Mouse (Mus musculus) NIH3T3 (cell line): ENCODE measurements around the gene Ypel2.
"Not testable (repeated sequence)": the region's sequence is repeated elsewhere in the genome, so short reads cannot be mapped to it uniquely, and the experiment has no call there.

Experiments
- DNase-seq: peaks from one replicate; pipeline ENCODE4 v3.0.0-alpha.2; 2012; ENCODE audit warnings: low read depth

Ypel2 gene

DNA sequence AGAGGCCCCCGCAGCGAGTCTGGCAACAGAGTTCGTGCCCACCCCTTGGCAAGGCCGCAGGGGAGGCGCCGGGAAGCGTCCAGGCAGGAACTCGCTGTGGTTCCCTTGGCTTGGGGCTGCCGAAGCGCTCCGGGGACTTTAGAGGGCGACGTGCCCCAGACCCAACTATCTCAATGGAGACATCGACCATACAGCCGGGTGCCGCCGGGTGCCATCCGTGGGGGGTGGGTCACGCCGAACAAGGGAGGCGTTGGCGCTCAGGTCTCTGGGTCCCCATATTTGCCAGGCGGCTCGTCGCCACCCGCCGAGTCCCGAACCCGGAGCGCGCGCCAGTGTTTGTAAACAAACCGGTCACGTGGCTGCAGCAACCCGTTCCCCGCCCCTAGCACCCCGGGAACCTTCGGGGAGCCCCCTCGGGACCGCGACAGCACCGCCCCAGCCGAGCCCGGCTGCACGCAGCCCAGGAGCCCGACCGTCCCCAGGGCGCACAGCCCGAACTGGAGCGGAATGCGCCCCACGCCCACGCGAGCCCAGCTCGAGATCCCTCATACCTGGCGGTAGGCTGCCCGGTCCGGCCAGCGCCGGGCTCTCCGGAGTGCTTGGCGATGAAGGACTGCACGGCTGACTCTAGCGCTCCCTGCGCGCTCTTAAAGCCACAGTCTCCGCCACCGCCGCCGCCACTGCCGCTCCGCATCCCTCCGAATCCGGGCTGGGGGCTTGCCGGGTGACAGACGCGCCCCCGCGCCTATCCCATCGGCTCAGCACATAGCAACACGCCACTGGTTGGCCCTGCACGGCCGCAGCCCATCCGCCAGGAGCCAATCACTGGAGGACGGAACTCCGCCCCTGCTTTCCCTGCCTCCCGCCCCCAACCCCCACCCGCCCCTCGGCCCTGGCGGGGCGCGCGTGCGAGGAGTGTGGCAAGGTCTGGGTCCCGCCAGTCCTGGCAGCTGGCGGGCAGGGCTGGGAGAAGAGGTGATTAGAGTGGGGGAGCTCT lies at the start of gene Ypel2:
TSS of gene Ypel2 (minus strand) at position 667 of the 997 bp plus-strand sequence.
- peak; percentile 93 for DNase-seq

DNA sequence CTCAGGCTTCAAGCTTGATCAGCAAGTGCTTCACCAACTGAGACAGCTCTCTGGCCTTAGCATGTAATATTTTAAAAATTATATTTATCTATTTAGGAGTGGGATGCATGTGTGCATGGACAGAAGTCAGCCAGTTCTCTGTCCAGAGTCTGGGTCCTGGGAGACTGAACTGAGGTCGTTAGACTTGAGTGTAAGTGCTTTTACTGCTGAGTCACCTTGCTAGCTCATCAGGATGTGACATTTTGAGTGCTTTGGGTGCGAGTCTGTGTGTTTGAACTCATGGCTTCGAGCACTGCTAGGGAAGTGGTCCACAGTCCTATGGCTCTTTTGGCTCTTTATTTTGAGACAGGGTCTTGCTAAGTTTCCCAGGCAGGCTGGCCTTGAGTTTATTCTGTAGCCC lies 49.5 kb upstream of the Ypel2 start:
- no peak for DNase-seq

DNA sequence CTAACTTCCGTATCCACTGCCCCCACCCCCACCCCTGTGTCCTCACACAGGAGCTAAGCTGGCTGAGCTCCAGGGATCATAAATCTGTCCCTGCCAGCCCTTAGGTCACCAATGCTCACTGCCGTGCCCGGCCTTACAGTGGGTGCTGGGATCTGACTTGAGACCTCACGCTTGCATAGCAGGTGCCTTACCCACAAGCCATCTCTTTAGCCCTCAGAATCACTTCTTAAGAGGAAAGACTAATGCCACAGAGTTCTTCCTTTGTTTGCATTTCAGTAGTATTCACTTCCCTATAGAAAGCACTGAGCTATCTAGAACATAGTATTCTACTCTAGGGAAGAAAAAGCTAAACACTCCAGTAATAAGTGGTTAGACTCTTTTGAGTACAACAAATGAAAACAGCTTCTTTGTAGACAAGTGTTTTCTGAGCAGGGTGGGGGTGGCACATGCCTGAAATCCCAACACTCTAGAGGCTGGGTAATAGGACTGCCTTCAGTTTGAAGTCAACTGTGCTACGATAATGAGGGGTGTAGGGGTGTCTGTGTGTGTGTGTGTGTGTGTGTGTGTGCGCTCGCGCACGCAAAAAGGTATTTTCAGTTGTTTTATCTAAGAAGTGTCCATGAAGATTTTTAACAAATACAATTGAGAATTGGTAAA lies 45.9 kb upstream of the Ypel2 start:
- no peak for DNase-seq

DNA sequence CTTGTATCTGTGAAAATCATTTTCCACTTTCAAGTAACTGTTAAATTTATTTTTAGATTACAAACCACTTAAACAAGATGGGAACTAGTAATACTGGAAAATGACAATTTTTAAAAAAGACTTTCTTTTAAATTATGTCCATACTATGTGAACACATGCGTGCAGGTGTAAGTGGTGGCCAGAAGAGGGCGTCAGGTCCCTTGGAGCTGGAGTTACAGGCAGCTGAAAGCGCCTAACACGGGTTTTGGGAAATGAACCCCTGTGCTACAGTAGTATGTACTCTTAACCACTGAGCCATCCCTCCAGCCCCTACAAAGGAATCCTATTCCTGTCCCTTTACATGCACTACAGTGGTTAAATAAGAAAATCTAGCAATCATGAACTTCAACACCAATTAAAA lies 42.7 kb upstream of the Ypel2 start:
- no peak for DNase-seq

DNA sequence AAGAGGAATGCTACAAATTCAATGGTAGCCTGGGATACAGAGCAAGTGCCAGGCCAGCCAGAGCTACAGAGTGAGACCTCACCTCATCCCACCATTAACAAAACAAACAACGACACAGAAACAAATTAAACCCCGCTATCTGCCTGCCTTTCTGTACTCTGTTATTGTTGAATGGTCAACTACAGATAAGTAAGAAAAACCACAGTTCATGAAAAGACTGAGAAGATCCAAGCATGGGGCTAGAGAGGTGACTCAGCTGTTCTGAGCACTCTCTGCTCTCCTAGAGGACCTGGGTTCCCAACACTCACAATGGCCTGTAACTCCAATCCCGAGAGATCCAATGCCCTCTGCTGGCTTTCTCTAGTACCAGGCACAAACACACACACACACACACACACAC lies 34.7 kb upstream of the Ypel2 start:
- DNase-seq = no peak

DNA sequence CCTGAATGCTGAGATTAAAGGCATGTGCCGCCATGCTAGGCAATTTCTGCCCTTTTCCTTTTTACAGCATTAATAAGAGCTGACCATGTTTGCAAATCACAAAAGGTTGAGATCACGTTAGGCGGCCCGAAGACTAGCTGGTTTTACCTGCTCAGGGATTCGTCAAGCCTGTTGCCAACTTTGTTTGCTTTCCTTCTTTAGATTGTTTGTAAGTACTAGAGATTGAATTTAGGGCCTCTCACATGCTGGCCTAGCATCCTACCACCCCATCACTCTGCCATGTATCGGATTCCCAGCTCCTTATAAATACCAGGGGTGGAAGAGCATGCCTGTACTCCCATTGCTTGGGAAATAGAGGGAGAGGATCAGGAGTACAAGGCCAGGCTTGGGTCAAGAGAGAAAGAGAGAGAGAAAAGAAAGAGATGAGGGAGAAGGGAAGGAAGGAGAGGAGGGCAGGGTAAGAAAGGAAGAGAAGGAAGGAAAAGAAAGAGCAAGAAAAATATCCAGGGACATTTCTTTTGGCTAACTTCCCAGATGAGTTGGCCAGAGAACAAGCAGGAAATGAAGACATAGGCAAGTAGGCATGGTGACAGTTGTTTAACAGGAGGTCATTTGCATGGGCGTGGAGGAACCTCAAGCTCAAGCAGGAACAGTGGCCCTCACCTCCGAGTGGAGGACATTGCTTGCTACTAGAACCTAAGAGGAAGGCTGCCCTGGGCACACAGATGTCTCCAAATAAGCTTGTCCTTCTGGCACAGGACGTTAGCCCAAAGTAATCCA lies 32.8 kb upstream of the Ypel2 start:
- peak; percentile 62 for DNase-seq

DNA sequence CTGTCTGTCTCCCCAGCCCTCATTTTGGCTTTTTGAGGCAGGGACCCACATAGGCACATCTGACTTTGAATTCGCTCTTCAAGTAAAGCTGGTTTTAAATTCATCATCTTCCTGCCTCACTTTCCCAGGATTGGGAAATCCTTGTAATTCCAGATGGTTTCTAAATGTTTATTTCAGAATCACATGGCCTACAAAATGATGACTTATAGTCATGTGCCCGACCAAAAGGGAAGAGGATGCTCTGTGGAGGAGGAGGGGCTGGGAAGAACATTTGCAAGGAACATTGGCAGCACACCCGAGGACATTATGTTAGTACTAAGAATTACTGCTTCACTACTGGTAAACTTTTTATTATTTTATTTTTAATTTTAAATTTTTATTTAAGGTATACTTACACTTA lies 31.8 kb upstream of the Ypel2 start:
- peak; percentile 88 for DNase-seq

DNA sequence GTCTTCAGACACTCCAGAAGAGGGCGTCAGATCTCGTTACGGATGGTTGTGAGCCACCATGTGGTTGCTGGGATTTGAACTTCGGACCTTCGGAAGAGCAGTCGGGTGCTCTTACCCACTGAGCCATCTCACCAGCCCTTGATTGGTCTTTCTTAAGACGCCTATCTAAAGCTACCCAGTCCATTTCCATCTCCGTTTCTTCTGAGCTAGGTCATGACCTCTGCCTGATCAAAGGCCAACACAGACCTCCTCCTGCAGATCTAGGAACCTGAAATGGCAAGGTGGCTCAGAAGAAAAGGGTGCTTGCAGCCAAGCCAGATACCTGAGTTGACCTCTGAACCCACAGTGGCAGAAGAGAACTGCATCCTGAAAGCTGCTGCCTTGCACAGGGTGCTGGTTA lies 29.7 kb upstream of the Ypel2 start:
- DNase-seq = not testable (repeated sequence)

DNA sequence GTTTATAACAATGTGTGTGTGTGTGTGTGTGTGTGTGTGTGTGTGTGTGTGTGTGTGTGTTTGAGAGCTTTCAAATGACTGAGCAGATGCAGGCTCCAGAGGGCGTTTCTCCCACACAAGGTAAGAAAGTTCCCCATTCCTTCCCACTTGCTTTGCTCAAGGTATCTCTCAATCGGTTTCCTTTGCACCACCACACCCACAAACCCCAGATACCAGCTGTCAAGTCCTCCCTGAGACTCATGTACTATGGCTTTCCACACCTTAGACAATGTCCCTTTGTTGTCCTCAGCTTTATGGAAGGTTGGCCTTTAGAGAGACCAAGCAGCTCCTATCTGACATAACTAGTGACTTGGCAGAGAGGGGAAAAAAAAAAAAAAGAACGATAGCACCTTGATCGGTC lies 29.3 kb upstream of the Ypel2 start:
- DNase-seq = no peak

DNA sequence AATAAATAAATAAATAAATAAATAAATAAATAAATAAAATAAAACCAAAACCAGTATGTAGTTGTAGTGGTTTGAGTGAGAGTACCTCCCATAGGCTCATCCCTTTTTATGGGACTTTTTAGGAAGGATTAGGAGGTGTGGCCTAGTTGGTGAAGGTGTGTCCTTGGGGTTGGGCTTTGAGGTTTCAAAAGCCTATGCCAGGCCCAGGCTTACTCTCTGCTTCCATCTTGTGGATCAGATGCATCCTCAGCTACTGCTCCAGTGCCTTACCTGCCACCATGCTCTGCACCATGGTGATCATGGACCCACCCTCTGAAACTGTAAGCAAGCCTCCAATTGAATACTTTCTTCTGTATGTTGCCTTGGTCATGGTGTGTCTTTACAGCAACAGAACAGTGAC lies 28.0 kb upstream of the Ypel2 start:
- DNase-seq = no peak

DNA sequence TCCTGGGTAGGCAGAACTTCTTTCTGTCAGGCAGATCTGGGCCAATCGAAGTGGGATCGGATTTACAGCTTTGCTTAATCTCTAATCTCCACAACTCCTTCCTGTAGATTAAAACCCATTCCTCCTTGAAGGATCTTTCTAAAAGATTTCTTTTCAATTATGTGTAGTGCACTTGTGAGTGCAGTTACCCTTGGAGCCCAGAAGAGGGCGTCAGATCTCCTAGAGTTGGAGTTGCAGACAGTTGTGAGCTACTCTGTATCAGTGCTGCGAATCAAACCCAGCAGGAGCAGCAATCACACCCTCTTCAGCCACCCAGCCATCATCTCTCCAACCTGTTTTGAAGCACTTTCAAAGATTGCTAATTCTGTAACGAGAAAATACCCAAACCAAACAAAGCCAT lies 26.9 kb upstream of the Ypel2 start:
- DNase-seq = no peak

DNA sequence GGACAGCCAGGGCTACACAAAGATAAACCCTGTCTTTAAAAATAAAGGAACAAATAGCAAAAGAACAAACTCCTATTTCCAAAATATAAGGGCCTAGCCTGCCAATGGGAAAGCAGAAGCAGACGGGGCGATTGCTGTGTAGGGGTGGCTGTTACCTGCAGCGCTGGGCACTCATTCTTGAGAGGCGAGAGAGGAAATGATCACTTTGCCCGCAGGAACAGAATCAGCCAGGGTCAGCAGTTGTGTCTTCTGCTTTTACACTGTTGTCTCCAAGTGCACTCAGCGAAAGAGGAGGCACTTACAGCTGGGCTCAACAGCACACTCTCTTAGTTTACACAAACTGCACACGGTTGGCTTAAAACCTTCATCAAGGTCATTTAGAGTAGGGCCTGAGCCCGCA lies 25.9 kb upstream of the Ypel2 start:
- DNase-seq = no peak

DNA sequence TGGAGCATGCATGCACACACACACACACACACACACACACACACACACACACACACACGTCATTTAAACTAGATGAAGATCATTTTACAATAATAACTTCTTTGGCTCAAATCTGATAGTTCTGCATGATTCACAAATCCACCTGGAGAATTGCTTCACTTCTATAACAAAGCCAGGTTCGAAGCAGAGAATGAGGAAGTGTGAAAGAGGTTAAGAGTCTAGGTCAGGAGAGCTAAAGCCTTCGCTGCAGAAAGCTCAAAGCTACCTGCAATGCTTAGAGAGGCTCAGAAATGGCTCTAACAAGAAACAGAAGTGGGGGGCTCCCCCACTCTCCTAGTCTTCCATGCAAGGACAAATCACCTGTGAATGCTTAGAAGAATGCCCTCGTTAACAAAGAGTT lies 24.6 kb upstream of the Ypel2 start:
- DNase-seq = no peak

DNA sequence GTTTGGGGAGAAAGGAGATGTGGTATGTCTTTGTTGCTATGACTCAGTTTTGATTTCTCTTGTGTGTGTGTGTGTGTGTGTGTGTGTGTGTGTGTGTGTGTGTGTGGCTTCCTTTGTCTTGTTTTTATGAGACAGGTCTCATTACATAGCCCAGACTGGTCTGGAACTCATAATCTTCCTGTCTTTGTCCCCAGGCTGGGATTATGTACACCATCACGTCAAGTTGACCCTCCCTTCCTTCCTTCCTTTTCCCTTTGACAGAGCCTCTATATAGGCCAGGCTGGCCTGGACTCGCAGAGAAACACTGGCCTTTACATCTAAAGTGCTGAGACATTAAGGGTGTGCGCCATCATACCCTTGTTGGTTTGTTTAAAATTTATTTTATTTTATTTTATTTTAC lies 22.2 kb upstream of the Ypel2 start:
- no peak for DNase-seq

DNA sequence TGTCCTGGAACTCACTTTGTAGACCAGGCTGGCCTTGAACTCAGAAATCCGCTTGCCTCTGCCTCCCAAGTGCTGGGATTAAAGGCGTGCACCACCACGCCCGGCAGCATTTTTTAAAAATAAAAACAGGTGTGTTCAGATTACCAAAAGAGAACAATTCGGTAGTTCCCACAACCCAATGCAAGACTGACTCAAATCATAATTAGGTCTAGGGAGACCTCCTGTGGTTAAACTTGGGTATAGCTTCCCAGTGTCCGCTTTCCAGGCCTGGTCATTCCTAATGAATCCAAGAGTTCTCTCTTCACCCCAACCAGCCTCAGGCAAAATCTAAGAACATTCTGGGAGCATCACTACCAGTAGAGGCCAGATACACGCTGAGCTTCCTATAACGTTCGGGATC lies 17.0 kb upstream of the Ypel2 start:
- peak; percentile 91 for DNase-seq

DNA sequence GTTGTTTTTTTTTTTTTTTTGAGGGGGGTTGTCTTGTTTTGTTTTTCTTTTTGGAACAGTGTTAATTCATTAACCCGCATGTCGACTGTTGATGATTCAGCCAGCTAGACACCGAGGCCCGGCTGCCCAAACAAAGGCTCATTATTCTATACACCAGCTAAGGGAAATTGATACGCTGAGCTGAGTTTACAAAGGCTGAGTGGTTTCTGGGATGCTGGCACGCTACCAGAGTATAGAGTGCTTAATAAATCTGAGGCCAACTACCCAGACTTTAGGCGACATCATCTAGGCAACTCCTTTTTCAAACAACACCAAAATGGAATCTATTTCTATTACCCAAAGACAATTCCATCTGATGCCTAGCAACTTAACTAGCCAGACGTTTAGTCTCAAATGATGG lies 13.9 kb upstream of the Ypel2 start:
- peak; percentile 85 for DNase-seq

DNA sequence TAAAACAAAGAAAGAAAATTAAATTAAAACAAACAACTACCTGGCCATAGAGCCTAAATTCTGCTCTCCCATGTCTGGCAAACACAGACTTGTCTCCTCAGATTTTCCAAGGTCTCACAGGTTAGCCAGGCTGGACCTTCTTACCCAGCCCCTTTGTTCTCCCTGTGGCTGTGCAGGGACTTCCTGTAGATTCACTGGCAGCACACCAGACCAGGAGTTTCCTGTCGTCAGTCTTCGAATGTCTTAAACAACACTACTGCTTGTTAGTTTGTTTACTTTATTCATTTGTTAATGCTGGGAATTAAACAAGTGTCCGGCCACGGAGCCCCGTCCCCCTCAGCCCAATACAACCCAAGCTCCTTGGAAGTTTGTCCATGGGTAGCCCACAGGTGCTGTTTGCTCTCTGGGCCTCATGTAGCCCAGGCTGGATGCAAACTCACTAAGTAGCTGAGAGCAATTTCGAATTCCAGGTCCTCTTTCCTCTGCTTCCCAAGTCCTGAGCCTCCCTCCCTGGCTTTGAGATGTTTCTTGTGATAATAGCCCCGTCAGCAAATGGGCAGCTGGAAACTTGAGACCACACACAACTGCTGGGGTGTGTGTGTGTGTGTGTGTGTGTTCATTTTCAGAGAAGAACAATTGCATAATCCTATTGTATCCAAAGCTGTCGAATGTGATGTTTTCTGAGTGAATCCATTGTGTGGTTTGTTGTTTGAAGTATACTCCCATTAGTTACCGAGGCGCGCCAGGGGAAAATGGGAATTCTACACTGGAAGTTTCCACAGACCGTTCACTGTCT lies 11.7 kb upstream of the Ypel2 start:
- DNase-seq = no peak

DNA sequence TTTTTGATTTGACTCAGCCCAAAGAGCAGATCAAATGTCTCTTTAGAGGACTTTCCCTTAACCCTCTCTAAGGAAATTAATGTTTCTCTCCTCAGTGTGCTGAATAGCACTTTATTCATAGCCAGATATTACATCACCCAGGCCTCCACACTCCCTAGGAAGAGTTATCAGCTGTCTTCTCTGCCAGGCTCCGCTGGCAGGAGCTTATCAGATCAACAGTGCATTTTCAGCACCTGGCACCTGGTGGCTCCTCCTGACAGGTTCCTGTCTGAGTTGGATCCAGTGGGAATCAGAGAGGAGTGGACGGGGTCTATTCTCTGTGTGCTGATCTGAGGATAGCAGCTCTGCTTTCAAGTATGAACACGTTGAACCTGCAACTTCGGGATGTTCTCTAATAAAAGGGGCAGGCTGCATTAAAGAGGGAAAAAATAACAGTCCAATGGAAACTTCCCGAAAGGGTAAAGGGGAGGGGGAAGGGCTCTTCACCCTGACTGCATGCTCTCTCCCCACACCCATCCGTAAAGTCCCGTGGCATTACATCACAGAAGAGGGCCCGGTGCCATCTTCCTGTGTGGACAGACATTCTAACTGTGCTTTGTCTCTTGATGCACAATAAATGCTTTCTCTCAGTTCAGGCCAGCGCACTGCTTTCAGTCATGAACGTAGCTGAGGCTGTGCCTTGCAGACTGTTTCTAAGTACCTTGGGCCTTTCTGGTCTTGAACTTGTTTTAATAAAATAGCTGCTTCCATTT lies 8.7 kb upstream of the Ypel2 start:
- no peak for DNase-seq

DNA sequence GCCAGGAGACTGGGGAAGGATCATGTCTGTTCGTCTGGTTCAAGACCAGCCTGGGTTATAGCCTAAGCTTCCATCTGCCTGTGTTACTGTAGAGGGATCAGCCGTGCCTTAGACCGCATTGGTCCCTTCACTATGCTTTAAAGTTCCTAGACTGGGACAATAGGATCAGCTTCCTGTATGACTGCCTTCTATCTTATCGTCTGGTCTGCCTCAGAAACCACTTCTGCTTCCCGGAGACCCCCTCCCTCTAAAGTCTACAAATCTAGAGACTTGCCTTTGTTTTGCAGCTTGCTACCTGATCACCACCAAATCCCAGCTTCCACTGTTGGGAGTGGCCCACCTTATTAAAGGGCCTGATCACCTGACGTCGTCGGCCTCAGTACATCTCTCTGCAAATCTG lies 7.7 kb upstream of the Ypel2 start:
- DNase-seq = no peak

DNA sequence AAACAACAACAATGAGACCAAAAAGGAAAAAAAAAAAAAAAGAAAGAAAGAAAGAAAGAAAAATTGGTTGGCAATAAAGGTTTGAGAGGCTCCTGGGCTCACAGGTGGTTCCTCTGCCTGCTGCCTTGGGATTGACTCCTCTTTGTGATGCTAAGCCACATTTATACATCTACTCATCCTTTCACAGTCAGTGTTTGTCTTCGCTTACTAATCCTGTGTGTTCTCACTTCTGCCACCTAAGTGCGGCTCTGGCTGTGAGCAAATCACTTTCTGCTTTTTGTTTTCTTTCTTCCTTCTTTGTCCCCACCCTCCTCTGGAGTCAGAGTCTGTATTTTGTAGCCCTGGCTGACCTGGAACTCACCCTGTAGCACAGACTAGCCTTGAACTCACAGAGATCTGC lies 2.8 kb upstream of the Ypel2 start:
- no peak for DNase-seq

DNA sequence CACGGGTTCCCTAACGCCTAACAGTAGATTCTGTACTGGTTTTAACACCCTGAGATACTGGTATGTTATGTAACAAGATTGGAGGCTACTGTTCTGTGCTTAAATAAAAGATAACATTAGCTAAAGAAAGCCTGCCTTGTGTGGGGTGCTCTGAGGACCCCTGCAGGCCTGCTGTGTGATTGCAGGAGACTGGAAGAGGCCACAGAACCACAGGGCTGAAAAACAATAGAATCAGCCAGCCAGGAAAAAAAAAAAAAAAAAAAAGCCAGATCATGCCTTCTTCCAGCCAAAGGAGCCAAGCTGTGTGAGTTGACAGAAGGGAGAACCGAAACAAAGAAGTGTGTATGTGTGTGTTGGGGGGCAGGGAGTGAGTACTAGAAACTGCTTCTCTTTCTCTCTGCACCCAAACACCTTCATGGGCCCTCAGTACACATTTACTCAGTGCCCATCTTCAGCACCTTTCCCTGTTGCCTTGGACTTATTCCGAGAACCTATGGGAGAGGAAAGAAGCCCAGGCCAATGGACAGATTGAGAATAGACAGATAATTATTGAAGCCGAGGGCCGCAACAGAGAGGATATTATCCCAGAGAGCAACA lies 2.2 kb upstream of the Ypel2 start:
- peak; percentile 81 for DNase-seq
